Mouse (Mus musculus): ENCODE data around the gene Agap2.

- no peak for TF ChIP-seq CTCF (IDR thresholded peaks at IDR 0.05; ENCODE audit: extremely low read depth, insufficient read depth, insufficient read length, insufficient replicate concordance)
- no peak for TF ChIP-seq POLR2A (IDR thresholded peaks at IDR 0.05; ENCODE audit: low read depth, low read length)
Observed at GRCm38 (mm10) chr10:127065981-127066380, 9.1 kb upstream of the Agap2 start.
